Mouse (Mus musculus): ENCODE results near the gene Gm5134. TPM values are rescaled to one million over a fixed set of nuclear protein-coding genes. Genes with fewer than 3 reads are reported as not detected.

The Gm5134 gene
- polyA plus RNA-seq, 1 experiment from 2014 or later: 0.11 TPM

DNA sequence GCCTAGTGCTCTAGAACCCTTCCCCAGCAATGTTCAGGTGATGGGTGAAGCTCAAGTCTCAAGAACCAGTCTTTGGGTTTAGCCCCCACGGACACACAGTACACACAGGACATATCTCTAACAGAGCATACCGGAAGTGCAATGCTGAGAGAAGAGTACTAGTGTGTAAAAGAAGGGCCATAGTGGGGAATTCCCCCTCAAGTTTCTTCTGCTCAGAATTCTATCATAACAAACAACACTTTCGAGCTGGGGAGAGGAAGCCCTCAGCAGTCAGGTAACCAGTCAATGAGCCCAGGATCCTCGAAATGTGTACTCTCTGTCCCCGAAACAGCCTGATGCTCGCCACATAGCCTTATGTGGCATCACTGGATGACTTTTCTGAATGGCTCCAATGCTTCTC lies 52.1 kb downstream of the Gm5134 start:
- no peak overlapping the region for H3K9ac ChIP-seq
- no peak for ATAC-seq (ENCODE audit: low FRiP score, low read depth)
- 91% methylated on average over 6 of the region's 6 CpGs for WGBS
- H3K27me3 ChIP-seq: no peaks in the 10 kb centered on the region
- no peak overlapping the region for H3K27ac ChIP-seq
- H3K4me2 ChIP-seq (replicated peaks): no peak overlapping the region
- no peaks in the 10 kb centered on the region for H3K9me3 ChIP-seq
- H3K4me1 ChIP-seq: 0 out of 2 replicates have a peak, but pooled peaks cover 4% of the 10 kb centered on the region
- H3K36me3 ChIP-seq: no peaks in the 10 kb centered on the region
- H3K4me3 ChIP-seq: no peak overlapping the region

DNA sequence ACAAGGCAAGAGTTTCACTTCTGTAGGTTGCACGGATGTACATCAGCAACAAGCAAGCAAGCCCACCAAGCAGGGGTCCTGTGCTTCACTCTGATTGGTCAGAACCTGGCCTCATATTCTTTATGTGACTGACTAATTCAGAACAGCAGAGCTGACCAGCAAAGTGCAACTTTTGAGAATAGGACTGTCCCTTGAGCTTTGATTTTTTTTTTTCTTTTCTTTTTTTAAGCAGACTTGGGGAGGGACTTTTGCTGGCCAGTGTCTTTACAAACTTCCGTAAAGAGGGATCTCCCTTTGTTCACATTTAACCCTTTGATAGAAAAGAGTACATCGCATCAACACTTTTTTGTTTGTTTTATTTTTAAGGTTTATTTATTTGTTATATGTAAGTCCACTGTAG lies 55.5 kb downstream of the Gm5134 start:
- no peaks in the 10 kb centered on the region for H3K4me1 ChIP-seq
- no peaks in the 10 kb centered on the region for H3K27me3 ChIP-seq
- no peaks in the 10 kb centered on the region for H3K36me3 ChIP-seq
- no peak overlapping the region for H3K9ac ChIP-seq
- 67% methylated on average over 3 of the region's 3 CpGs for WGBS
- H3K27ac ChIP-seq: no peak overlapping the region
- ATAC-seq (ENCODE audit: low FRiP score, low read depth): no peak
- H3K4me2 ChIP-seq (replicated peaks): no peak overlapping the region
- H3K9me3 ChIP-seq: no peaks in the 10 kb centered on the region
- no peak overlapping the region for H3K4me3 ChIP-seq

DNA sequence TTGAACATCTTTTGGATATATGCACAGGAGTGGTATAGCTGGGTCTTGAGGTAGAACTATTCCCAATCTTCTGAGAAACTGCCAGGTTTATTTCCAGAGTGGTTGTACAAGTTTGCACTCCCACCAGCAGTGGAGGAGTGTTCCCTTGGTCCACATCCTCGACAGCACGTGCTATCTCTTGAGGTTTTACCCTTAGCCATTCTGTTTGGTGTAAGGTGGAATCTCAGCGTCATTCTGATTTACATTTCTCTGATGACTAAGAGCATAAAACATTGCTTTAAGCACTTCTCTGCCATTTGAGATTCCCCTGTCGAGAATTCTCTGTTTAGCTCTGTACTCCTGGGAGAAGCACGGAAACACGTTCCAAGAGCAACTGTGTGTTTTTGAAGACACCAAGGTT lies 58.6 kb downstream of the Gm5134 start:
- H3K9me3 ChIP-seq: no peaks in the 10 kb centered on the region
- H3K36me3 ChIP-seq: no peaks in the 10 kb centered on the region
- no peaks in the 10 kb centered on the region for H3K27me3 ChIP-seq
- no peak for ATAC-seq (ENCODE audit: low FRiP score, low read depth)
- H3K27ac ChIP-seq: no peak overlapping the region
- H3K4me3 ChIP-seq: no peak overlapping the region
- H3K9ac ChIP-seq: no peak overlapping the region
- H3K4me1 ChIP-seq: no peaks in the 10 kb centered on the region
- H3K4me2 ChIP-seq (replicated peaks): no peak overlapping the region
- WGBS: 77% methylated on average over 6 of the region's 6 CpGs

DNA sequence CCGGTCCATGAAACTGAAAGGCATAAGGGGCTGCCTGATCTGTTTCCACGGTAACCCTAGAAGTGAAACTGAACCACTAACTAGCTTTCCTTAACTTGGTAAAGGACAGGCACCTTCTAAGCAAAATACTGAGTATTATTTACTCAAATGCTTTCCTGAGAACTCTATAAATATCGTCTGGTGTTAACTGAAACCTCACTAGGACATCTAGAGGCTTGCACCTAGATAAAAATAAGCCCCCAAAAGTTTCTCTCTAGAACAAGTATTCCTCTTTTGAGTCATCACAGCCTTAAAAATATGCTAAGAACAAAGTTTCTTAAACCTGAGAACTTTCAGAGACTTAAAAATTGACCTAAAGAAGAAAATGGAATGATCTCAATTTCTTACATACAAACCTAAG lies 62.6 kb downstream of the Gm5134 start:
- Histone ChIP-seq H3K9ac (no peak overlapping the region), H3K4me3 (no peak overlapping the region), H3K36me3 (no peaks in the 10 kb centered on the region), H3K27me3 (no peaks in the 10 kb centered on the region), H3K9me3 (no peaks in the 10 kb centered on the region), H3K27ac (no peak overlapping the region), H3K4me1 (no peaks in the 10 kb centered on the region), H3K4me2 (replicated peaks) (no peak overlapping the region)
- no peak for ATAC-seq (ENCODE audit: low FRiP score, low read depth)
- 88% methylated on average over 3 of the region's 3 CpGs for WGBS

DNA sequence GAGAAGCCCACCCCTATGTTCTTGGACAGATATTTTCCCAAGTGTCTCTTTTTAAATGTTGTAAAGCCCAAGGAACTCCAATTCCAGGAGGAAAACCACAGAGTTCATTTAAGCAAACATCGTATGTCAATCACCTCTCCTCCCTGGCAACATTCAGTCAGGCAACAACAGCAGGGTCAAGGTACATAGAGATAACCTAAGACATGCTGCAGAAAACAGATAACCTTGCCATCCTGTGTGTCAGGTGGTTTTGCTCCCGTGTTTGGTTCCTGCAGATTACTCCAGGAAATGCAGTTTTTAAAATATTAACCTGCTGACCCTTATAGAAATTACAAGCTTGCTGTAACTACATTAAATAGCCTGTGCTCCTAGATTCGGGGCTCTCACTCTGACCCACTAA lies 67.4 kb downstream of the Gm5134 start:
- no peak overlapping the region for H3K4me3 ChIP-seq
- WGBS: 78% methylated on average over 3 of the region's 3 CpGs
- H3K36me3 ChIP-seq: no peaks in the 10 kb centered on the region

DNA sequence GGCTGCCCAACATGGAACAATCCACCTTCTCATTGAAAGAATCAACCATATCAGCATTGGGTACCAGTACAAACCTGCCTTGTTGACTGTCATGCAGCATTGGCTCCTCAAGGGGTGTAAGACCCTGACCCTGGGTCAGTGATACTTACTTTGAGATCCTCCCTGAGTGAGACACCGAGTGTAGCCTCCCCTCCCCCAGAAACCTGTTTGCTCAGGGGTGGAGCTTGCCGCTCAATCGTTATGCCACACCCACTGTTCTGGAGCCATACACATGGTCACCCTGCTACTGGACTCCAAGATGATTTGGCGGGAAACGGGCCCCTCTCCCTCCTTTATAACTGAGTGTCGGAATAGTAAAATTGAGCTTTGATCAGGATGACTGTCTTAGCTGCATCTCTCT lies 69.6 kb downstream of the Gm5134 start:
- H3K4me2 ChIP-seq (replicated peaks): no peak overlapping the region
- ATAC-seq (ENCODE audit: low FRiP score, low read depth): no peak
- H3K4me3 ChIP-seq: no peak overlapping the region
- H3K27me3 ChIP-seq: no peaks in the 10 kb centered on the region
- 89% methylated on average over 6 of the region's 6 CpGs for WGBS
- peaks cover 7% of the 10 kb centered on the region; the same call in 1 of the 2 replicates for H3K9me3 ChIP-seq
- no peaks in the 10 kb centered on the region for H3K36me3 ChIP-seq
- no peak overlapping the region for H3K9ac ChIP-seq
- no peaks in the 10 kb centered on the region for H3K4me1 ChIP-seq
- H3K27ac ChIP-seq: no peak overlapping the region

More for the DNA sequence above, 67.4 kb downstream of the Gm5134 start:
- ATAC-seq (ENCODE audit: low FRiP score, low read depth): no peak
- H3K27me3 ChIP-seq: no peaks in the 10 kb centered on the region
- no peaks in the 10 kb centered on the region for H3K4me1 ChIP-seq
- no peak overlapping the region for H3K9ac ChIP-seq
- H3K9me3 ChIP-seq: peaks cover 7% of the 10 kb centered on the region; the same call in 1 of the 2 replicates
- H3K4me2 ChIP-seq (replicated peaks): no peak overlapping the region
- H3K27ac ChIP-seq: no peak overlapping the region

DNA sequence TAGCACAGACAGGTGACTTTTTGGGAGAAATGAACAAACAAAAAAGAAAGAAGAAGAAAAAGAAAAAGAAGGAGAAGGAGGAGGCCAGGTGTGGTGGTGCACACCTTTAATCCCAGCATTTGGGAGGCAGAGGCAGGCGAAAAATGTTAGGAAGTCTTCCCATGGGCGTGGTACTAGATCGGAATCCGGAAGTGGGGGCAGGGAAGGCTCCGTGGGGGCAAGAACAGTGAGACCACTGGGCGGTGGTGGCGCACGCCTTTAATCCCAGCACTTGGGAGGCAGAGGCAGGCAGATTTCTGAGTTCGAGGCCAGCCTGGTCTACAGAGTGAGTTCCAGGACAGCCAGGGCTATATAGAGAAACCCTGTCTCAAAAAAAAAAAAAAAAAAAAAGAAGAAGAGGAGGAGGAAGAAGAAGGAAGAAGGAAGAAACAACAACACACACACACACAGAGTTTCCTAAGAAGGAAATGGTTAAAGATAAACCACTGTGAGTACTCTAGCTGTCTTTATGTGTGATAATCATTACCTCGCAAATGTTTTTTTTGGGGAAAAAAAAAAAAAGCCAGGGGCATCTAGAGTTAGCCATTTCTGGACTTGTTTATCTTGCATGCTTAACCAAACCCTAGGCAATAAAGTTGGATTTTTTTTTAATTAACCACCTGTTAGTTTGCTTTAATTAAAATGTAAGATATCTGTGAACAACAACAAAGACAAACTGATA lies 71.3 kb downstream of the Gm5134 start:
- ATAC-seq (ENCODE audit: low FRiP score, low read depth): no peak
- H3K27ac ChIP-seq: no peak overlapping the region

DNA sequence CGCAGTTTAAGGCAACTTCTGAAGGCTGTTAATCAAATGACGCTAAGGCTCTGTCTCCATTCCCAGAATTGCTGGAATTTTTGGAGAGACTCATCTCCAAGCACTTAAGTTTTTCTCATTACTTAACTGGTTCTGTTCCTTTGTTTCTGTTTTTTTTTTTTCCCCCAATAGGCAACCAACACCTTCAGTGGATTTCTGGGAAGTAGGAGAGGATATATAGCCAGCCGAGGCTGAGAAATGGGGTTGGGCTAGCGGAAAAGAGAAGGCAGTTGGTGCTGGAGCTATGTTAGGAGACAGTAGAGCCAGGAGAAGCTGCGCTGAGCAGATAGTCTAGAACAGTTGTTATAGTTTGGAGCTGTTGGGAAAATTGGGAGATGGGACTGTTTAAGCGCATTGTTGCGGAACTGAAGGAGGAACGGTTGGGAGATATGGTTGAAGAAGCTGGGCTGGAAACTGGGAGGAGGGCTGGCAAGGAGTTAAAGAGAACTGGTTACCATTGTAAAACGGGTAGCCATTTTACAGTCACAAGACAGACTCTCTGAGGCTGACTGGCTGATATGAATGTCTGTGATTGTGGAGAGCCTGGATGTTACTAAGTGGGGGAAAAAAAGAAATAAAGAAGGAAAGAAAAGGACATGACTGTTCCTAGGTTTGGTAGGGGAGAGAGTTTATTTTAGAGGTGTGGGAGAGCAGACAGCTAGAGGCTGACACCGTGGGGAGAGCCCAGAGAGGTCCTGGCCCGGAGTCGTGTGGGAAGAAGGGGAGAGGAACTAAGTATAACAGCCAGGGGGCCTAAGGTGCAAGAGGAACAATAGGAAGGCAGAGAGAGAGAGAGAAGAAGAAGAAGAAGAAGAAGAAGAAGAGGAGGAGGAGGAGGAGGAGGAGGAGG lies 73.1 kb downstream of the Gm5134 start:
- H3K9ac ChIP-seq: no peak overlapping the region; the same call in 1 of the 2 replicates
- H3K4me2 ChIP-seq (replicated peaks): no peak overlapping the region
- no peak for ATAC-seq (ENCODE audit: low FRiP score, low read depth)
- H3K27me3 ChIP-seq: no peaks in the 10 kb centered on the region
- no peak overlapping the region for H3K4me3 ChIP-seq
- peaks cover 7% of the 10 kb centered on the region; the same call in 1 of the 2 replicates for H3K9me3 ChIP-seq
- H3K36me3 ChIP-seq: no peaks in the 10 kb centered on the region
- no peak overlapping the region for H3K27ac ChIP-seq
- H3K4me1 ChIP-seq: no peaks in the 10 kb centered on the region
- 63% methylated on average over 12 of the region's 12 CpGs for WGBS

More for the DNA sequence above, 71.3 kb downstream of the Gm5134 start:
- Histone ChIP-seq H3K27me3 (no peaks in the 10 kb centered on the region), H3K9me3 (peaks cover 7% of the 10 kb centered on the region; the same call in 1 of the 2 replicates), H3K4me1 (no peaks in the 10 kb centered on the region), H3K36me3 (no peaks in the 10 kb centered on the region), H3K9ac (no peak overlapping the region), H3K4me2 (replicated peaks) (no peak overlapping the region), H3K4me3 (no peak overlapping the region)
- 94% methylated on average over 10 of the region's 10 CpGs for WGBS

DNA sequence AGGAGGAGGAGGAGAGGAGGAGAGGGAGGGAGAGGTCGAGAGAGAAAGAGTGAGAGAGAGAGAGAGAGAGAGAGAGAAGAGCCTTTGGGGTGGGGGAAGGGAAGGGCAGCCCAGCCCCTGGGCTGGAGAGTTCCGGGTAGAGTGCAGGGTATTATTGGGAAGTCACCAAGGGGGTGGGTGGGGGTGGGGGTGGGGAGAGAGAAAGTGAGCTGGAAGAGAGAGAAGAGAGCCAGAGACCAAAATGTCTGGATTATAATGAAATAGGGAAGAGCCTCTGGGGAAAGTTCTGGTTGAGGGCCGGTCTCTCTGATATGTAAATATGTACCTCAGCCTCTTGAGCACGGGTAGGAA lies 73.7 kb downstream of the Gm5134 start:
- H3K4me1 ChIP-seq: no peaks in the 10 kb centered on the region; the same call in 1 of the 2 replicates
- H3K36me3 ChIP-seq: no peaks in the 10 kb centered on the region
- no peak overlapping the region for H3K9ac ChIP-seq
- no peak overlapping the region for H3K27ac ChIP-seq
- no peak overlapping the region for H3K4me2 ChIP-seq (replicated peaks)
- H3K4me3 ChIP-seq: no peak overlapping the region
- H3K9me3 ChIP-seq: peaks cover 7% of the 10 kb centered on the region; the same call in 1 of the 2 replicates
- ATAC-seq (ENCODE audit: low FRiP score, low read depth): no peak
- H3K27me3 ChIP-seq: no peaks in the 10 kb centered on the region
- 18% methylated on average over 4 of the region's 4 CpGs for WGBS

DNA sequence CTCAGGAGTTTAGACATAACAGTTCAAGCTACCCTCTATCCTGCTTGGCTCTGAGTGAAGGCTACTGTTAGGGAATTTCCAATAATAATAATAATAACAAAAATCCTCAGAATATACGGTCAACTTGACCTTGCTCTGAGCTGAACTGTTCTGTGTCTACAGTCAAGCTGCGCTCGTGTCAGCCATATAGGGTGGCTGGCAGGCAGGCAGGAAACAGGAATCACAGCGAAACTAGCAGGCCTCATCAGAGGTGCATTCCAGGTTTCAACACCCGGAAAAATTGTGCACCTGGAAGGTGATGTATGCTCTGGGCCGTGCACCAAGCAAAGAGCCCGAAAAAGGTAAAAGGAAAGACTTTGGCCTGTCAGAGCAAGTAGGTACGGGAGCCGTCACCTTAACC lies 74.1 kb downstream of the Gm5134 start:
- WGBS: 62% methylated on average over 9 of the region's 9 CpGs
- peaks cover 7% of the 10 kb centered on the region; the same call in 1 of the 2 replicates for H3K9me3 ChIP-seq
- H3K36me3 ChIP-seq: no peaks in the 10 kb centered on the region
- H3K4me1 ChIP-seq: peaks cover 4% of the 10 kb centered on the region; the same call in 1 of the 2 replicates
- H3K27me3 ChIP-seq: no peaks in the 10 kb centered on the region
- H3K4me3 ChIP-seq: no peak overlapping the region
- ATAC-seq (ENCODE audit: low FRiP score, low read depth): no peak
- H3K27ac ChIP-seq: no peak overlapping the region
- no peak overlapping the region for H3K9ac ChIP-seq
- H3K4me2 ChIP-seq (replicated peaks): no peak overlapping the region

DNA sequence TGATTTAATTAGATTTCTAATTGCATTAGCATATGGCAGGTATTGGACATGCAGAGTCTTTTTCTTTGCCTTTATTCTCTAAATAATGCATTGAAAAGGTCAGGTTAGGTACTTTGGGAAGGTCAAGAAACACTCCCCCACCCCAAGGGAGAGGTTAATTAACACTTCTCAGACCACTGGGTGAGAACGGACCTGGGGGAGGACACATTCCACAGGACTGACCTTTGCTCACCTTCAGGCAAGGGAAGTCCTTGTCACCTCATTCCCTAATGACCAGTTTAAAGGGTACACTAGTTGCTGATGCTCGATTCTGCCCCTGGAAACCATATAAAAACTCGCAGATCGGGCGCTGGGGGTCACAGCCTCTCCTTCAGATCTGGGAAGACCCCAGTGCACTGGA lies 75.0 kb downstream of the Gm5134 start:
- H3K9me3 ChIP-seq: peaks cover 7% of the 10 kb centered on the region; the same call in 1 of the 2 replicates
- no peaks in the 10 kb centered on the region for H3K27me3 ChIP-seq
- H3K4me2 ChIP-seq (replicated peaks): no peak overlapping the region
- H3K9ac ChIP-seq: no peak overlapping the region
- H3K4me3 ChIP-seq: no peak overlapping the region
- ATAC-seq (ENCODE audit: low FRiP score, low read depth): no peak
- peaks cover 2% of the 10 kb centered on the region; the same call in 1 of the 2 replicates for H3K36me3 ChIP-seq
- WGBS: 46% methylated on average over 5 of the region's 5 CpGs
- H3K27ac ChIP-seq: no peak overlapping the region
- peaks cover 11% of the 10 kb centered on the region; the same call in 1 of the 2 replicates for H3K4me1 ChIP-seq

DNA sequence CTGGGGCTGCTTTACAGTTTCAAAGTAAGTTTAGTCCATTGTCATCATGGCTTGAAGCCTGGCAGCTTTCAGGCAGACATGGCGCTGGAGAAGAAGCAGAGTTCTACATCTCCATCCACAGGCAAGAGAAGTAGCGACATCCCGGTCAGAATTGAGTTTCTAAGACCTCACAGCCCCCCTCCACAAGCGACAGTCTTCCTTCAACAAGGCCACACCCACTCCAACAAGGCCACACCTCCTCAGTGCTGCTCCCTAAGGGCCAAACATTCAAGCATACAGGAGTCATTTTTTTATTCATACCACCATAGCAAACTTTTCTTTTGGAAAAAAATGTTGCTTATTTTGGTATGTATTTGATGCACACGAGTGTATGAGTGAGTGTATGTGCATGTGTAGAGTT lies 76.2 kb downstream of the Gm5134 start:
- peaks cover 11% of the 10 kb centered on the region; the same call in 1 of the 2 replicates for H3K4me1 ChIP-seq
- ATAC-seq (ENCODE audit: low FRiP score, low read depth): no peak
- no peak overlapping the region for H3K4me3 ChIP-seq
- H3K27ac ChIP-seq: no peak overlapping the region
- no peaks in the 10 kb centered on the region for H3K27me3 ChIP-seq
- no peaks in the 10 kb centered on the region for H3K9me3 ChIP-seq
- H3K36me3 ChIP-seq: peaks cover 11% of the 10 kb centered on the region
- H3K4me2 ChIP-seq (replicated peaks): no peak overlapping the region
- WGBS: 74% methylated on average over 5 of the region's 5 CpGs
- H3K9ac ChIP-seq: no peak overlapping the region

Measured in limb, embryonic 13.5 days (tissue).